Mouse (Mus musculus) right cerebral cortex, postnatal 4 days (tissue): Measurements from ENCODE around the gene Camk2b.
"Not testable (repeated sequence)": the region's sequence is repeated elsewhere in the genome, so short reads cannot be mapped to it uniquely, and the experiment has no call there.

Experiments
- DNase-seq: peaks from one replicate; pipeline ENCODE4 v3.0.0-alpha.2; 2022

The Camk2b gene

DNA sequence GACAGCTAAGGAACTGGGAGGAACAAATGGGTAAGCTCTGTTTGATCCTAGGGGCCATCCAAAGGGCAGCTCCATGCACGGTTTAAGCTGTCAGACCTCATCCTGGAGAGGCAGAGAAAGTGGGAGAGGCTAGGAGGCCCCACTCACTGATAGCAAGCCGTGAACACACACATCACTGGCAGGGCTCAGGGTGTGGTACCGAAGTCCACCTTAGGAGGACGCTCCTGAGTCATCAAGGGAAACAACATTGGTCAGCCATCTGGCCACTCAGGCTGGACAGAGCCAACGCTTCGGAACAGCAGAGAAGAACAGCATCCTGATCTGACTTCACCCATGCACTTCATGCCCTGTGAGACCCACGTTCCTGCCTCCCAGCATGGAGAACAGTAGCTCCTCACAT is 87.1 kb downstream of the Camk2b start:
- DNase-seq: no peak

DNA sequence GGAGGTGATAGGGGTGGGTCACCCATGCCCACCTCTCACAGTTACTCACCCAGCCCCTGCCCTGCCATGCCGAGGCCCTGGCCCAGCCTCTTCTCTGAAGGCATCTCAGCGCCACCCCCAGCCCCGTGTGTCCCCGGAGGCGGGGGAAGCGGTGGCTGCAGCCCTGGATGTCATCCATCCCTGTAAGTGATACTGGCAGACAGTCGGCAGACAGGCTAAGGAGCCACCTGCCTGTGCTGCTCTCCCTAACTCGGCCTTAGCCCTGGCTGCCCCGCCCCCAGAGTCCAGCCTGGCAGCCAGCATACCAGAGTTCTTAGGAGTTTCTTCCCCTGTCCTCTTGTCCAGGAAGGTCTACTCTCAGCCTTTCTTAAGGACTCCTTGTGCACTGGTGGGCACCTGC is 90.1 kb downstream of the Camk2b start:
- no peak for DNase-seq

DNA sequence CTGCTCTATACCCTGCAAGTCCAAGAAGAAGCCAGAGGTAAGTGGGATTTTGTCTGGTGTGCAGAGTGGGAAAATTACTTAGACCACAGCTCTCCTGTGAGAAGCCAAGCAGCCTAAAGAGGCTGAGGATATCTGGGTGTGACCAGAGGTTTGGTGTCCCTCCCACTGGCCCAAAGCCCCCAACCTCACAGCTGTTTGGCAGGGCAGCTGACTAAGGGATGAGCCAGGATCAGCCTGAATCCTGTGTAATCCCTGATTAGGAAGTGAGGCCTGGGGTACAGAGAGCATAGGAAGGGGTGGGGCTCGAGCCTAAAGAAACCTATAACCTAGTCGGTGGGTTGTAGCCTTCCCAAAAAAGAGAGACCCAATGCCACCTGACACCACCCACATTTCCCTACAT is 91.1 kb downstream of the Camk2b start:
- no peak for DNase-seq

DNA sequence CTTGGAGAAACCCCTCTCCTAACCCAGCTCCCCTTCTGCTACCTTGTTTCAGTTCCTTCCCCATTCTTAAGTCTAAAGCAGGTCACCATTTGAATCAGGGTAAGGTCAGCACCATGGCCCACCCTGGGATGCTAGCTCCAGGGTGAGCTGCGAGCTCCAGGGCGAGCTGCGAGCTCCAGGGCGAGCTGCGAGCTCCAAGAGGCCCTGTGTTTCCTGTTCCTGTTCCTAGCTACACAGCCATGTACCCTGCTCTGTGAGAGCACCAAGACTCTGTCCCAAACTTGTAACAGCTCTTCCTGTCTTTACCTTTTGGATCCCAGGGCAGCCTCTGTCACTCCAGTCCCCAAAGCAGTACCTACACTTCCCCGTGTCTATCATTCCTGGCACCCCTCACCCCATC is 92.1 kb downstream of the Camk2b start:
- no peak for DNase-seq

DNA sequence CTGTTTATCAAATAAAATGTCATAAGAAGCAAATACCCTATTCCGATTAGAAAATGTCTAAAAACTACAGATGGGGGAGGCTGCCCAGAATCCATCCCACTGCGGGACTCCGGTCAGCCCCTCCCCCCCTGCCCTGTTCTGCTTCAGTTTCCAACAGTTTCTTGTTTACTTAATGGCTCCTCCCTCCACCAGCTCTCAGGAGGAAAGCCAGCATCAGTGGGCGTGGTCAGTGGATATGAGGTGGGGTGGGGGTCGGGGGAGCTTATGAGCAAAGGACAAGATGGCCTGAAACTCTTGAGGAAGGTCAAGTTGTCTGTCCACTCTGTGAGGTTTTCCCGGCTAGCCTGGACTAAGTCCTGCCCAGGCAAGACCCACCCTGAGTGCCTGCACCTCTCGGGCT is 93.0 kb downstream of the Camk2b start:
- DNase-seq: no peak

DNA sequence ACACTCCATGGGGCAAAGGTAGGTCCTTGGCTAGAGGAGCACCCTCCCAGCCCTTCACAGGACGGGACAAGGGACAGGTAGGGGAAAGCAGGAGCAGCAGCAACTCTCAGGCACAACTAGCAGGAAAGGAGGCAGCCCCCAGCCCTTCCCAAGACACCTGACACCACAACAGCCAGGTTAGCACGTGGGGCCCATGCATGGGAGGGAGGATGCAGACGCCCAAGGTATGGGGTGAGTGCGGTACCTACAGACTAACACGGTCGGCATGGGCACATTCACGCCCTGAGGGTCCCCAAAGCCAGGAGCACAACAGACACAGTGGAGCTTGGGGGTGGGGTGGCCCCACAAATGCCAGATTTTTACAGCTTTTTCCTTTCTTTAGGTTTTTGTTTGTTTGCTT is 95.0 kb downstream of the Camk2b start:
- DNase-seq: no peak

DNA sequence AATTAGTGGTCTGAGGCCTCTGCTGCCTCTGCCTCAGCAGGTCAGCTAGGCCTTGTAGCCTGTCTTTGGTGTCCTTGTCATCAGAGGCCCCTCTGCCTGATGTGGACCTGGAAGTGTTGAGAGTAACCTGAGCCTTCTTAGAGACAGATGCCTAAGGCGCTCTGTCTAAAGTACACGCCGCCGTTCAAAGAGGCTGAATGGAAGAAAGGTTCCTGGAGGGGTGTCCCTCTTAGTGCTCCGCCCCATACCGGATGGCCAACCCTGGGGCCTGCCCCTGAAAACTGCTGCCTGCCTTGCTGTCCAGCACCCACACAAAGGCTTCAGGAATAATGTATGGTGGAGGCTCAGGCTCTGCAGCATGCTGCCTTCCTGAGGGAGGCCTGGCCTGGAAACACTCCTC is 97.9 kb downstream of the Camk2b start:
- no peak for DNase-seq

DNA sequence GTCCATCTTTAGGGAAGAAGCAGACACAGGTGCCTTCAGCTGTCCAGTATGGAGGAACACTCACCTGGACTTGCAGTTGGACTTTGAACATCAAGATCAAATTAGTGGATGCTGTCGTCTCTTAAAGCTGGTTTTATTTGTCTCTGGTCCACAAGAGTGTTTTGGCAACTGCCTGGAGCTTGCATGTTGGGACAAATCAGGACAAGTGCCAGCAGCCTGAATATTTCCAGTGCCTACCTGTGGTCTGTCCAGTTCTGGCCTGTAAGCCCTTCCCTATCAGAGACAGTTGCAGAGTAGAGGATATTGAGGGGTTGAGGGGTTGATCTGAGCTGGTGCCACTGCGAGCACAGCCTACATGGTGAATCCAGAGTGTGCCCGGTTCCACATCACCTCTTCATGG is 99.4 kb downstream of the Camk2b start:
- no peak for DNase-seq

DNA sequence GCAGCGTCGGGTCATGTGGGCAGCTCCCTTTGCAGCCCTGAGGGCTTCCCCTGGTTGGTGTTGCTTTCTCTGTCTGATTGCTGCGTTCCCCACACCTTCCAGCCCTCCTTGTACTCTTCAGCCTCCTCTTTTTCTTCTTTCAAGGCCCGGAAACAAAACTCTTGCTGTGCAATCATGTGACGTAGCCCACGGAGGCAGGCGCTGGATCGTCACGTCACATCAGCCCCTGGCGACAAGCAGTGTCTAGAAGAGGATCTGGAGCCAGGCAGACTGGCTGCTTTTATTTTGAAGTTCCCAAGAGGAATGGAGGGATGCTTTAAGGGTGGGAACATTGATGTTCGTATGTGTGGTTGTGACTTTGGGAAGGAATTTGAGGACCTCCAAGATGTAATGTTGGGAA is 100.3 kb downstream of the Camk2b start:
- no peak for DNase-seq

DNA sequence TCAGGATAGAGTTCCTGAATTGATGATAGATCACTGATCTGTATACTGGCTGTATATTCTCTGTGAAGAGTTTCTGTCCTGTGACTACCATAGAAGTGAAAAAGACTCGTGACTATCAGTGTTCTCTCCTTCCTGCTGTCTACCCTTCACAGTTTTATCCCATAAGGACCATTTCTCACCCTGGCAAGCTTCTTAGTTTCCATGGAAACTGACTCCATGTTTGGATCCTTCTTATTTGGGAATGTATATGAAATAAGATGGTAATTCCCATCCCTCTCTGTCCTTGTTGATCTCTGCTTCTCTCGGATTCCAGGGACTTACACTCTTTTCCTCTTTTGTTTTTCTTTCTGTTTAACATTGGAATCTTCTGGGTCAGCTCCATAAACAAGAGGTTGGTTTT is 106.1 kb downstream of the Camk2b start:
- DNase-seq: no peak

DNA sequence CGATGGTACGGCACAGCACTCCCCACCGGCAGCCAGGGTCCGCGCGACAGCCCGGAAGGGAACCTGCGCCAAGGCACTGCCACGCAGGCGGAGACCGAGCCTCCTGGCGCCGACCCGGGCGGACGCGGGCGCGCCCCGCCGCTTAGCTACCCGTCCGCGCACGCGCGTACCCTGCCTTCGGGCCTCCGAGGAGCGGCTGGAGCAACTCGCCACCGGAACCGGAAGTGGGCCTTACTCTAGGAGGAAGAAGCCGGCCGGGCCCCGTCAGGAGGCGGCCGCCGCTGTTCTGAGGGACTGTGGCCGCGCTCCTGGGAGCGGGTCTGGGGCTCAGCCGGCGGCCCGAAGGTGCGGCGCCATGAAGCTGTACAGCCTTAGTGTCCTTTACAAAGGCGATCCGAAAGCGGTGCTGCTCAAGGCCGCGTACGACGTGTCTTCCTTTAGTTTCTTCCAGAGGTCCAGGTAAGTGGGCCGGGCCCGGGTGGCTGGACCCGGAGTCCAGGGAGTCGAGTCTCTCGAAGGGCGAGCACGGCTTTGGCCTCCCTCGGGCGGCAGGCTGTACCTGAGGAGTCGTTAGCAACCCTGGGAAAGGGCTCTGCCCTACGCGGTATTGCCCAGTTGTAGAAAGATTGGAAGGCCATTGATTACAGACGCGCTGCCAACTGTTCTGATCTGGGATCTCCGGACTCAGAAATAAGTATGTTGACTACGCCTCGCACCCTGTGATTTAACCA is 110.5 kb downstream of the Camk2b start, which contains the start of gene Ykt6:
TSS of gene Ykt6 (plus strand) at position 148 of the 731 bp plus-strand sequence.
- peak; percentile 92 for DNase-seq

DNA sequence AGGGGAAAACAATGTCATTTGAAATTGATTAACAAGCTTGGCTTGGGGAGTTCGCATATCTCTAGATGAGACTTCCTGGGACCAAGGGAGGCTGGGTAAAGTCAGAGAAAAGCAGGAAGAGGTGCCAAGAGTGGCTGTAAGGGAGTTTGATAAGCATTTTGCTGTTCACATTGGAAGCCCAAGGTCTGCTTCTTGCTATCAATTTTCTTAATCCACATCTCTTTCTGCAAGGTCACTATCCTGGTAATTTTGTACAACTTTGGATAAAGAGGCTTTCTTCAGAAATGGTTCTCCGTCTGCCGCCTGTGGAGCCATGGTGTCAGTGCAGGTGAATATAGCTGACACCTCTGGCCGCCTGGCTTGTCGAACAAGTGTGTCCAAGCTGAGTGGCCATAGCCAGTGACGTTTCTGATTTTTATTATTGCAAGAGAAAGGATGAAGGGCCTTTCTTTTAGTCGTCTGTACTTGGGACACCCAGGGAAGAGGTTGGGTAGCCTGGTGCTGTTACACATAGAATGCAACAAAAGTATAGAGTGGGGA is 111.1 kb downstream of the Camk2b start:
- no peak for DNase-seq

DNA sequence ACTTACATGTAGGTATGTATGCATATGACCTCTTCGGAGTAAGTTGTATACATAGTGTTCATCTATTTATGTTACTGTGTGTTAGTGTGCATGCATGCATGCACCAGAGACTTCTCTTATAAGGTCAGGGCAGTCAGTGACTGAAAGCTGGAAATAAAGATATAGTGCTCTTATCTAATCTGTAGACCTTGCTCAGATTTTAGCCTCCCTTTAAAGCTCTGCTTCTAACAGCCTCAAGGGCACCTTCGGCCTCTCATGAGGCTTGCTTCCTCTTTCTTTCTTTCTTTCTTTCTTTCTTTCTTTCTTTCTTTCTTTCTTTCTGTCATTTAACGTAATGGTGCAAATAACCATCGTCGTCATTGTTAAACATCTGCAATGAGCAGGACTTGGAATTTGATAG is 111.7 kb downstream of the Camk2b start:
- no peak for DNase-seq

DNA sequence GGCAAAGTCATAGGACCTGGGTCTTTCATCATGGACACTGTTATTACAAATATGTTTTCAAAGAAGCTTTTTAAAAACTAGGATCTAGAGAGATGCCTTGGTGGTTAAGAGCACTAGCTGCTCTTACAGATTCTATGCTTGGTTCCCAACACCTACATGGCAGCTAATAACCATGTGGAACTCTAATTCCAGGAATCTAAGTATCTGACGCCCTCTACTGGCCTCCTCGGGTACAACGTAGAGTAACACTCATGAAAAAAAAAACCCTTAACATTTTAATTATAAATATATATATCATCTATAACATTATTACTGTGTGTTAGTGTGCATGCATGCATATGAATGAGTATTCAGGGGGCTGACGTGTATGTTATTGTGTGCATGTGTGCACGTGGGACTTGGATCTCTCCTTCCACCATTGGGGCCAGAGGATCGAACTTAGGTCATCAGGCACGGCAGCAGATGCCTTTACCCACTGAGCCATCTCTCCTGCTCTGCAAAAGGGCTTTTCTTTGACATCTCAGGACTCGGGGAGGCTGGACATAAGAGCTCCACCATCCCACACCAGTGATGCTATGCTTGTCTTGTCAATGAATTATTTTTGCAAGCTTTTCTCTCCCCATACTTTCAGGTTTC is 112.9 kb downstream of the Camk2b start:
- DNase-seq: no peak

DNA sequence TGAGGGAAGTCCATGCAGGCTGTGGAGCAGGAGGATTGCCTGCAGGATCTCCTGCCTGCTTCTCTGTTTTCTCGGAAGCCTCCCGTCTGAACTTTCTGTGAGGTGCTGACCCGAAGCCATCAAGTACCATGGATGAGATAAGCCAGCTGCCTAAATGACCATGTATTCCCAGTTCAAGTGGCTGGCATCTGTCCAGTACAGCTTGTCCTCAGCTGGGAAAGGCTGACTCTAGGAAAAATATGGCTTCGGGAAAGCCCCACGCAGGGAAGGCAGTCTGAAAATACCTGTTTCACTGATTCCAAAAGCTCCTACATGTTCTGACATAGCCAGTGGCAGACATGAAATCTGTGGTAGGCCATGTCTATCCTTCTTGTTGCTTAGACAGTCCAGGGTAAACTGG is 113.7 kb downstream of the Camk2b start:
- no peak for DNase-seq

DNA sequence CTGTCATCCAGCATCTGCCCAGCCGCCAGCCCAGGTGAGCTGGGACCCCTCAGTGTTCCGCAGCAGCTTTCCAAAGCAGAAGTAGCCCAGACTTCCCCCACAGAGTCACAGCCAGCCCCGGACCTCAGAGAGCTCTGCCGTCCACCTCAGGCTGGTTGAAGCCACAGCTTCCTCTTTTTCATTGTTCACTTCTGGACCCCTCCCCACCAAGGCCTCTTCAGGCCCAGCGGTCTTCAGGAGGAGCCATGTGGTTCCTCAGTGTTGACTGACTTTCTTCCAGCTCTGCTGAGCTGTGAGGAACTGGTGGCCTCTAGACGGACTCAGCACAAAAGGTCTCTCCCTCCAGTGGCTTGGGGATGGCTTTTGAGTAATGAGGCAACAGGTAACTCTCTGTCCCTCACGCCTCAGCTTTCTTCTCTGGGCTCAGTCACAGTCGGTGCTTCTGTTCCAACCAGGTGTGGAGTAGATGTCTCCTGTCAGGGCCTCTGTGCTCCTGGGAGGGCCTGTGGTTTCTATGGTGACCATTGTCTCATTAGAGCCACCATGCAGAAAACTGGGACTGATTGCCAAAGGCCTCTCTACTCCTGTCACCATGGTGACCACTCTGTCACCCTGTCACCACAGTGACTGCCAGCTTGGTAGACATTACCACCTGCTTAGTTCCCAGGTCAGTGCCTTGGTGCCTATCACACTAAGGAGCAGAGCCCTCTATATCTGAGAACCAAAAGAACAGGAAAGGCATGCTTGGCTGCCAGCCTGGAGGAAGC is 116.4 kb downstream of the Camk2b start, which contains the start of gene Gck:
TSS of gene Gck (minus strand) at position 496 of the 767 bp plus-strand sequence.
- DNase-seq: no peak

DNA sequence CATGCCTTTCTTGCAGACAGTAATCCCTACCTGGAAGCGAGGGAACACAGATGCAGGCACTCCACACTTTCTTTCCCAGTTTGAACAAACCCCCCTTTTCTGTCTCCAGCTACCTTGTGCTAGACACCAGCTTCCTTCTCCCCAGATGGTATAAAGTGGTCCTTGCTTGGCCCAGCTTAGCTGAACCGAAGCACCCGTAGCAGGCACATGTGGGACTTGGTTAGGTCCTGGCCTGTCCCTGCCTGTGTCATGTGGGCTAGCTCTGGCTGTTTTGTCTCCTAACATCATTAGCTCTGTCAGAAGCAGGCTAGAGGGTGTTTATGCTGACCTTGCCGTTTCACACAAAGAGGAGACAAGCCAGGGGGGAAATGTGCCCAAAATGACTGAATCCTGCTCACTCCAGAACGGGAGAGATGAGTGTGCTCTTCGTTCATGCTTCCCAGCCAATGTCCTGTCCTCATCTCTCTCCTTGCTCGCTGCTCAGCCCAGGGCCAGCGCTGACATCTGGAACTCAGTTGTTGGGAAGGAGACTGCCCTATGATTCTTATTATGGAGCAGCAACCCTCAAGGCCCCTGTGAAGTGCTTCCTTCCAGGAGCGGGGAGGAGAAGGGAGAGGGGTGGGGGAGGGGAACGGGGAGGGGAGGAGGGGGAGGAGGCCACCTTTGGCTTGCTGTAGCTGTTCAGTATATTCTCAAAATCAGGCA is 117.5 kb downstream of the Camk2b start:
- no peak for DNase-seq

DNA sequence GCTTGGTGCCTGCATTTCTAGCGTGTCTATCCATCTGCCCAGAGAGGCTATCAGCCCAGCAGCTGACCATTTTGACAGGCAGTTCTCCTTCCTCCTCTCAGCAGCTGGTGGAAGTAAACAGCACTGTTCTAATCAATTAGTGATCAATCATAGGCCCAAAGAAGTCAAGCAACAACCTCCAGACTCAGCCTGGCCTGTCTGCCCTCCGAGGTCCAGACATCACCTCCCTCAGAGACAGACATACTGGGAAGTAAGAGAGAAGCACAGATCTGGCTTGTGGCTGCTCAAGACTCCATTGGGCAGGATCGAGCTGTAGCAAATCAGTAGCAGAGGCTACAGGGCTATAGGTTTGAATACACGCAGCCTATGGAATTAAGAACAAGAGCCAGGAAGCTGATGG is 118.4 kb downstream of the Camk2b start:
- no peak for DNase-seq

DNA sequence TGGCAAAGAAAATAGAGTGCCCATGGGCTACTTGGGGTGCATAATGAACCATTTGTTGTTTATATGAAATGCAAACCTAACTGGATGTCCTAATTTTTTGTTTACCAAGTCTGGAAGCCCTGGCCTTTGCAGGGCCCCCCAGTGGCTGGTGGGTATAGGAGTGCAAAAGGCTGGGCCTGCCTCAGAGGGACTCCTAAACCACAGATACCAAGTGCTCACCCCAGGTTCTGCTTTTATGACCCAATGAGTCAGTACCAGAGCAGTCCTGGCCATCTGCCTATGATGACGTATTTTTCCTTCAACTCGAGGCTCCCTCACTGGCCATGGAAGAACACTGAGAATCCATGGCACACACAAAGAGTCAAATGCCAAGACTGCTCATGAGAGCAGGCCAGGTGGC is 121.1 kb downstream of the Camk2b start:
- no peak for DNase-seq

DNA sequence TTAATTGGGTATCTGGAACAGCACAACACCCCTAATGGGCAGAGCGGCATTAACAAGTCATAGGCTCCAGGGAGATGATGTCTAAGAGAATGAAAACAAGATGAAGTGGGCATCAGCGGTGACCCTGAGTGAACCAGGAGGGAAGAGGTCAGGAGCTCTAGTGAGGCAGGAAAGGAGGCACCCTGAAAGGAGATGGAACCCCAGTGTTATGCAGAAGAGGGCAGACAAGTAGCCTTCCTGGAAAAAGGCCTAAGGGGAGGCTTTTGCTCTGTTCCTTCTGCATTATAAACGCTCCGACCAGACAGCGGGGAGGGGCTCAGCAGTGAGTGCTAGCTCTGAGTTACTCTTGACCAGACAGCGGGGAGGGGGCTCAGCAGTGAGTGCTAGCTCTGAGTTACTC is 123.2 kb downstream of the Camk2b start:
- no peak for DNase-seq

DNA sequence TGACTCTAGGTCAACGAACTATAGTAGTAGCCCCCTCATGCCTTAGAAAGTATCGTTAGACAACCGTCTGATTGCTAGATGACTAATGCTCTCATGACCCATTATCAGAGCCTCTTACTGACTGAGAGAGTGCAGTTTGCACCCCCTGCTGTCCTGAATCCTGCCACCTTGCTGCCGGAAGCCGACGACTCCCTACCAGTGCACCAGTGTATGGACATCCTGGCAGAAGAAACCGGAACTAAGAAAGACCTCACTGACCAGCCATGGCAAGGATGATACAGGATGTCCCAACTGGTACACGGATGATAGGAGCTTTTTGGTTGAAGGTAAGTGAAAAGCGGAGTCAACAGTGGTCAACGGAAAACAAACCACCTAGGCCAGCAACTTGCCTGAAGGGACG is 131.6 kb downstream of the Camk2b start:
- not testable (repeated sequence) for DNase-seq

DNA sequence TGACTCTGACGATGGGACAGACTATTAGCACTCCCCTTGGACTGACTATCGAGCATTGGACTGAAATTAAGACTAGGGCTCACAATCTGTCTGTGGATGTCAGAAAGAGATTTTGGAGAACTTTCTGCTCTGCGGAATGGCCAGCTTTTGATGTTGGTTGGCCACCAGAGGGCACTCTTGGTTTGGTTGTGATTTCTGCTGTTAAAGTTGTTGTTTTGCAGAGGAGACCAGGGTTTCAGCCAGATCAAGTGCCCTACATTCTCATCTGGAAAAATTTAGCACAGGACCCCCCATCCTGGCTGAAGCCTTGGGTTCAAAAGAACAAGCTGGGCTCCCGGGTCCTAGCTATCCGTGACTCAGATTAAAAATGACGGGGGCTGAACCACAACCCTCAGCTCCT is 134.2 kb downstream of the Camk2b start:
- peak; percentile 69 for DNase-seq

DNA sequence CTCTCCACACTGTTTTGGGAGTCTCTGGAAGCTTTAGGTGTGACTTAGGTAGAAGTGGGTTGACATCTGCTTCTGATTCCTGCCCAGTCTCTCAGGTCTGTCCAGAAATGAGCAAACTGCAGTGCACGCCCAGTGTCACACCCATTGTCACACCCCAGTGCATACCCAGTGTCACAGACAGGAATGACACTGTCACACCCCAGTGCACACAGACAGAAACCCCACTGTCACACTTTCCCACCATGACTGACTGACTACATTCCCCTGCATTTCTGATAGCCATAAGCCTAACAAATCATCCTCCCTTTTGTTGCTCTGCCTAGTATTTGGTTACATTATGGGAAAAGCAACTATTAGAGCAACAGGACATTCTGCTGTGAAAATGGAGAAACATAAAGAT is 135.6 kb downstream of the Camk2b start:
- DNase-seq: no peak
